Mouse (Mus musculus): ENCODE results near the gene Glb1. TPM values are rescaled to one million over a fixed set of nuclear protein-coding genes. Genes with fewer than 3 reads are reported as not detected.

Glb1 gene
- polyA plus RNA-seq, 1 experiment, result 18.0 TPM

GRCm38 (mm10) chr9:114499783-114500515, 99.1 kb downstream of the Glb1 start:
- no peaks in the 10 kb centered on the region for H3K36me3 ChIP-seq (ENCODE audit: control insufficient read depth, insufficient read depth, low read length)
- H3K27ac ChIP-seq (ENCODE audit: control insufficient read depth, insufficient read depth, low read depth, low read length), result peak overlapping the region; percentile 91
- H3K4me1 ChIP-seq (ENCODE audit: control insufficient read depth, insufficient read depth, low read length), result peaks cover 14% of the 10 kb centered on the region
- TF ChIP-seq CTCF (IDR thresholded peaks at IDR 0.05; ENCODE audit: control insufficient read depth, insufficient read depth, insufficient replicate concordance, low read depth, low read length) (peak; percentile 46; the same call in 1 of the 2 replicates), POLR2A (IDR thresholded peaks at IDR 0.05; ENCODE audit: control insufficient read depth, low read depth, low read length) (peak; percentile 68; the same call in 1 of the 2 replicates)
- no peaks in the 10 kb centered on the region for H3K27me3 ChIP-seq (ENCODE audit: control insufficient read depth, insufficient read depth, low read length)
- H3K4me3 ChIP-seq (ENCODE audit: control insufficient read depth, low read depth, low read length), result peak overlapping the region; percentile 92

- peaks cover 14% of the 10 kb centered on the region for H3K4me1 ChIP-seq (ENCODE audit: control insufficient read depth, insufficient read depth, low read length)
- H3K27ac ChIP-seq (ENCODE audit: control insufficient read depth, insufficient read depth, low read depth, low read length), result no peak overlapping the region; the same call in 1 of the 2 replicates
- no peaks in the 10 kb centered on the region for H3K27me3 ChIP-seq (ENCODE audit: control insufficient read depth, insufficient read depth, low read length)
- no peak for TF ChIP-seq POLR2A (IDR thresholded peaks at IDR 0.05; ENCODE audit: control insufficient read depth, low read depth, low read length)
- TF ChIP-seq CTCF (IDR thresholded peaks at IDR 0.05; ENCODE audit: control insufficient read depth, insufficient read depth, insufficient replicate concordance, low read depth, low read length), result no peak
- no peaks in the 10 kb centered on the region for H3K36me3 ChIP-seq (ENCODE audit: control insufficient read depth, insufficient read depth, low read length)
- peak overlapping the region; percentile 92 for H3K4me3 ChIP-seq (ENCODE audit: control insufficient read depth, low read depth, low read length)
Measured at GRCm38 (mm10) chr9:114501111-114501510, 100.2 kb downstream of the Glb1 start.

- Histone ChIP-seq H3K4me1 (ENCODE audit: control insufficient read depth, insufficient read depth, low read length) (peaks cover 14% of the 10 kb centered on the region), H3K36me3 (ENCODE audit: control insufficient read depth, insufficient read depth, low read length) (no peaks in the 10 kb centered on the region), H3K4me3 (ENCODE audit: control insufficient read depth, low read depth, low read length) (no peak overlapping the region), H3K27me3 (ENCODE audit: control insufficient read depth, insufficient read depth, low read length) (no peaks in the 10 kb centered on the region), H3K27ac (ENCODE audit: control insufficient read depth, insufficient read depth, low read depth, low read length) (no peak overlapping the region)
- TF ChIP-seq CTCF (IDR thresholded peaks at IDR 0.05; ENCODE audit: control insufficient read depth, insufficient read depth, insufficient replicate concordance, low read depth, low read length) (no peak), POLR2A (IDR thresholded peaks at IDR 0.05; ENCODE audit: control insufficient read depth, low read depth, low read length) (no peak)
Measured at GRCm38 (mm10) chr9:114501913-114502312, 101.0 kb downstream of the Glb1 start.

GRCm38 (mm10) chr9:114502711-114503427, 102.0 kb downstream of the Glb1 start:
- H3K36me3 ChIP-seq (ENCODE audit: control insufficient read depth, insufficient read depth, low read length), result no peaks in the 10 kb centered on the region
- no peak for TF ChIP-seq POLR2A (IDR thresholded peaks at IDR 0.05; ENCODE audit: control insufficient read depth, low read depth, low read length)
- H3K4me1 ChIP-seq (ENCODE audit: control insufficient read depth, insufficient read depth, low read length), result peaks cover 14% of the 10 kb centered on the region
- no peak overlapping the region for H3K27ac ChIP-seq (ENCODE audit: control insufficient read depth, insufficient read depth, low read depth, low read length)
- H3K27me3 ChIP-seq (ENCODE audit: control insufficient read depth, insufficient read depth, low read length), result no peaks in the 10 kb centered on the region
- no peak overlapping the region for H3K4me3 ChIP-seq (ENCODE audit: control insufficient read depth, low read depth, low read length)

- Histone ChIP-seq H3K4me3 (ENCODE audit: control insufficient read depth, low read depth, low read length) (no peak within 1 kb of the TSS), H3K4me1 (ENCODE audit: control insufficient read depth, insufficient read depth, low read length) (peaks cover 5% of the 10 kb centered on the region), H3K36me3 (ENCODE audit: control insufficient read depth, insufficient read depth, low read length) (no peaks in the 10 kb centered on the region), H3K27me3 (ENCODE audit: control insufficient read depth, insufficient read depth, low read length) (no peaks in the 10 kb centered on the region), H3K27ac (ENCODE audit: control insufficient read depth, insufficient read depth, low read depth, low read length) (no peak within 1 kb of the TSS)
- TF ChIP-seq CTCF (IDR thresholded peaks at IDR 0.05; ENCODE audit: control insufficient read depth, insufficient read depth, insufficient replicate concordance, low read depth, low read length) (no peak), POLR2A (IDR thresholded peaks at IDR 0.05; ENCODE audit: control insufficient read depth, low read depth, low read length) (no peak)
Measured at GRCm38 (mm10) chr9:114504816-114505215, 103.9 kb downstream of the Glb1 start, which contains the start of gene Ccr4. TSS of gene Ccr4 (minus strand) at chr9:114504916.

GRCm38 (mm10) chr9:114506564-114506963, 105.7 kb downstream of the Glb1 start:
- no peak for TF ChIP-seq POLR2A (IDR thresholded peaks at IDR 0.05; ENCODE audit: control insufficient read depth, low read depth, low read length)
- TF ChIP-seq CTCF (IDR thresholded peaks at IDR 0.05; ENCODE audit: control insufficient read depth, insufficient read depth, insufficient replicate concordance, low read depth, low read length), result no peak
- H3K4me1 ChIP-seq (ENCODE audit: control insufficient read depth, insufficient read depth, low read length), result no peaks in the 10 kb centered on the region
- H3K27ac ChIP-seq (ENCODE audit: control insufficient read depth, insufficient read depth, low read depth, low read length), result no peak overlapping the region
- H3K36me3 ChIP-seq (ENCODE audit: control insufficient read depth, insufficient read depth, low read length), result no peaks in the 10 kb centered on the region
- H3K27me3 ChIP-seq (ENCODE audit: control insufficient read depth, insufficient read depth, low read length), result no peaks in the 10 kb centered on the region
- H3K4me3 ChIP-seq (ENCODE audit: control insufficient read depth, low read depth, low read length), result no peak overlapping the region

GRCm38 (mm10) chr9:114507421-114507820, 106.5 kb downstream of the Glb1 start:
- Histone ChIP-seq H3K36me3 (ENCODE audit: control insufficient read depth, insufficient read depth, low read length) (no peaks in the 10 kb centered on the region), H3K27me3 (ENCODE audit: control insufficient read depth, insufficient read depth, low read length) (no peaks in the 10 kb centered on the region), H3K27ac (ENCODE audit: control insufficient read depth, insufficient read depth, low read depth, low read length) (no peak overlapping the region), H3K4me1 (ENCODE audit: control insufficient read depth, insufficient read depth, low read length) (no peaks in the 10 kb centered on the region), H3K4me3 (ENCODE audit: control insufficient read depth, low read depth, low read length) (no peak overlapping the region)
- TF ChIP-seq CTCF (IDR thresholded peaks at IDR 0.05; ENCODE audit: control insufficient read depth, insufficient read depth, insufficient replicate concordance, low read depth, low read length) (no peak), POLR2A (IDR thresholded peaks at IDR 0.05; ENCODE audit: control insufficient read depth, low read depth, low read length) (no peak)
